Mouse (Mus musculus) G1E (cell line): Measurements from ENCODE around the gene Pecr.

Experiments
- CTCF ChIP-seq: IDR thresholded peaks from 2 replicates; pipeline ENCODE4 v1.5.1; 2012; ENCODE audit warnings: low read depth, low read length, inconsistent platforms, mixed read lengths
- TAL1 ChIP-seq: conservative IDR thresholded peaks from 2 replicates; pipeline ENCODE4 v1.6.1; 2012; ENCODE audit warnings: low read depth, low read length, inconsistent platforms, mixed read lengths

GRCm38 (mm10) chr1:72284539-72284938 lies 425 bp upstream of the Pecr start:
- TF ChIP-seq CTCF = no peak
- no peak for TF ChIP-seq TAL1
